Mouse (Mus musculus): Measurements from ENCODE around the gene Crcp.
"Not testable (repeated sequence)": the region's sequence is repeated elsewhere in the genome, so short reads cannot be mapped to it uniquely, and the experiment has no call there.

The Crcp gene

GRCm38 (mm10) chr5:130023767-130024539 lies 5.1 kb upstream of the Crcp start:
- peak; percentile 94 for DNase-seq (ENCODE audit: low spot score)

GRCm38 (mm10) chr5:130027134-130027533 lies 2.0 kb upstream of the Crcp start:
- no peak for DNase-seq (ENCODE audit: low spot score)

- no peak for DNase-seq (ENCODE audit: low spot score)
These were observed 1.4 kb upstream of the Crcp start for GRCm38 (mm10) chr5:130027696-130028095.

- DNase-seq (ENCODE audit: low spot score): no peak
These were observed 2.6 kb downstream of the Crcp start for GRCm38 (mm10) chr5:130031410-130032390.

- no peak for DNase-seq (ENCODE audit: low spot score)
These were observed 4.8 kb downstream of the Crcp start for GRCm38 (mm10) chr5:130033869-130034268.

- DNase-seq (ENCODE audit: low spot score): not testable (repeated sequence)
These were observed 7.2 kb downstream of the Crcp start for GRCm38 (mm10) chr5:130036300-130036699.

GRCm38 (mm10) chr5:130037752-130038455 lies 8.8 kb downstream of the Crcp start:
- DNase-seq (ENCODE audit: low spot score): peak; percentile 83

- no peak for DNase-seq (ENCODE audit: low spot score)
These were observed 11.7 kb downstream of the Crcp start for GRCm38 (mm10) chr5:130040797-130041196.

- DNase-seq (ENCODE audit: low spot score): no peak
These were observed 12.2 kb downstream of the Crcp start for GRCm38 (mm10) chr5:130041262-130041661.

GRCm38 (mm10) chr5:130043741-130044140 lies 14.7 kb downstream of the Crcp start:
- no peak for DNase-seq (ENCODE audit: low spot score)

- DNase-seq (ENCODE audit: low spot score): peak; percentile 33
These were observed 15.2 kb downstream of the Crcp start for GRCm38 (mm10) chr5:130044201-130044695.

GRCm38 (mm10) chr5:130046100-130046499 lies 17.0 kb downstream of the Crcp start:
- no peak for DNase-seq (ENCODE audit: low spot score)

- no peak for DNase-seq (ENCODE audit: low spot score)
These were observed 17.5 kb downstream of the Crcp start for GRCm38 (mm10) chr5:130046589-130046988.

- DNase-seq (ENCODE audit: low spot score): no peak
These were observed 17.9 kb downstream of the Crcp start for GRCm38 (mm10) chr5:130047013-130047412.

- peak; percentile 25 for DNase-seq (ENCODE audit: low spot score)
These were observed 19.9 kb downstream of the Crcp start for GRCm38 (mm10) chr5:130048786-130049520.

- DNase-seq (ENCODE audit: low spot score): peak; percentile 62
These were observed 21.3 kb downstream of the Crcp start for GRCm38 (mm10) chr5:130050416-130050815.

GRCm38 (mm10) chr5:130051073-130051860 lies 22.2 kb downstream of the Crcp start:
- no peak for DNase-seq (ENCODE audit: low spot score)

GRCm38 (mm10) chr5:130052510-130052909 lies 23.4 kb downstream of the Crcp start:
- DNase-seq (ENCODE audit: low spot score): no peak

GRCm38 (mm10) chr5:130052955-130053354 lies 23.9 kb downstream of the Crcp start:
- no peak for DNase-seq (ENCODE audit: low spot score)

- DNase-seq (ENCODE audit: low spot score): no peak
These were observed 26.6 kb downstream of the Crcp start for GRCm38 (mm10) chr5:130055688-130056087.
